Mouse (Mus musculus) small intestine, adult 2 months (tissue): ENCODE results near the gene Clec3b.

ENCODE experiments used
- CTCF ChIP-seq: fragments of 200-500 bp; IDR thresholded peaks from 2 replicates; pipeline ENCODE4 v1.5.1; 2012; ENCODE audit warnings: low read depth, mild to moderate bottlenecking, control low read depth, inconsistent platforms, low read length, moderate library complexity, mixed read lengths; ENCODE audit not compliant: insufficient replicate concordance, insufficient read length; ENCODE audit errors: extremely low read depth
- POLR2A ChIP-seq: fragments of 200-500 bp; IDR thresholded peaks from 2 replicates; pipeline ENCODE4 v1.6.1; 2012; ENCODE audit warnings: low read depth, mild to moderate bottlenecking, control low read depth, inconsistent platforms, low read length, moderate library complexity

- TF ChIP-seq CTCF = no peak
- no peak for TF ChIP-seq POLR2A
These were observed 26.8 kb downstream of the Clec3b start for GRCm38 (mm10) chr9:123177380-123178048.
